Mouse (Mus musculus): ENCODE measurements around the gene Gm21976. TPM values are rescaled to one million over a fixed set of nuclear protein-coding genes. Genes with fewer than 3 reads are reported as not detected.

The Gm21976 gene
- 0.24 TPM in 1 of 2 replicates, not detected in the other for polyA plus RNA-seq (2021; fragmentation: Nextera tagmentation)
- long read RNA-seq, experiment 1, result 0 reads
- long read RNA-seq, experiment 2, result 0 reads

GRCm38 (mm10) chr13:98279686-98280085 lies at the start of gene Gm21976:
Gene Gm21976, plus strand, starts transcription at chr13:98279887.

GRCm38 (mm10) chr13:98262636-98263457 lies 16.8 kb upstream of the Gm21976 start, which contains the start of the genes Utp15 and Ankra2:
Gene Utp15, minus strand, starts transcription at chr13:98263041.
Gene Ankra2, plus strand, starts transcription at chr13:98263074.

GRCm38 (mm10) chr13:98316480-98317245 lies 37.0 kb downstream of the Gm21976 start, which contains the start of gene Btf3:
Gene Btf3, minus strand, starts transcription at chr13:98317006.

GRCm38 (mm10) chr13:98354090-98354801 lies 74.6 kb downstream of the Gm21976 start, which contains the start of gene Foxd1:
Gene Foxd1, plus strand, starts transcription at chr13:98354242.

Other genes with a start within 250 kb of the Gm21976 start
- 49.5 and 54.2 TPM in 2 replicates for gene Arhgef28, start 73.4 kb upstream of the Gm21976 start, polyA plus RNA-seq (2021; fragmentation: Nextera tagmentation)
- 13.7 and 15.3 TPM in 2 replicates for gene Utp15, start 16.8 kb upstream of the Gm21976 start, polyA plus RNA-seq (2021; fragmentation: Nextera tagmentation)
- 29.9 and 34.3 TPM in 2 replicates for gene Ankra2, start 16.8 kb upstream of the Gm21976 start, polyA plus RNA-seq (2021; fragmentation: Nextera tagmentation)
- 349 and 389 TPM in 2 replicates for gene Btf3, start 37.1 kb downstream of the Gm21976 start, polyA plus RNA-seq (2021; fragmentation: Nextera tagmentation)
- 0.05 and 0.09 TPM in 2 replicates for gene Foxd1, start 74.4 kb downstream of the Gm21976 start, polyA plus RNA-seq (2021; fragmentation: Nextera tagmentation)
- gene Gm10320, start 212.1 kb downstream of the Gm21976 start, polyA plus RNA-seq (2021; fragmentation: Nextera tagmentation), result 0.79 and 1.7 TPM in 2 replicates

Measured in layer of hippocampus, adult 6 months (tissue).